Mouse (Mus musculus): ENCODE results near the gene Hsd11b1. TPM values are rescaled to one million over a fixed set of nuclear protein-coding genes. Genes with fewer than 3 reads are reported as not detected.

Hsd11b1 gene
- total and polyA plus RNA-seq, 3 experiments: 2.0 to 6.3 (median 5.7) TPM

DNA sequence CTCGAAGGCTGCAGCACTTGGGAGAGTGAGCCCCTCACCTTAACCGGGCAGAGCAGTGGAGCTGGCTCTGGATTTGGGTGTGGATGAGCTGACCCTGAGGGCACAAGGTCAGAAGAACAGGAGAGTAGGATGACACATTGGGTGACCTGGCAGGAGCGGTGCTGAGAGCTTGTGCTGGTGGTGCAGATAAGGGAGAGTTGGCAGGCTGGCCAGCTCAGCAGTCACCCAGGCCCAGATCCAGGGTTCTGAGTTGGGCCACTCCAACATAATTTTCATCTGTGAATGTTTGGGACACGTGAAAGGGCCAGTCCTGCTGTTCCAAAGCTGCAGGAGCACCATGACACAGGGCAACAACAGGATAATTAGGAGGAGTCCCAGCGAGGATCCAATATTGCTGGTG lies 52.5 kb downstream of the Hsd11b1 start:
- peaks cover 7% of the 10 kb centered on the region for H3K79me2 ChIP-seq (replicated peaks; ENCODE audit: control insufficient read depth, extremely low read depth, insufficient read depth, poor library complexity, severe bottlenecking)
- no peaks in the 10 kb centered on the region for H3K27me3 ChIP-seq (replicated peaks)
- no peak overlapping the region for H3K4me2 ChIP-seq (ENCODE audit: insufficient read depth, low read depth, poor library complexity, severe bottlenecking)
- in situ Hi-C loops (cut with MboI; ENCODE audit: low pct_ligation_motif_present, low pct_unique_long_range_greater_than_20kb, low sequenced_read_pairs): no loop called here
- H3K4me3 ChIP-seq (replicated peaks in 1 of 3; ENCODE audit: low read depth in 2 of 3, low read length in 2 of 3, poor library complexity in 1 of 3): no peak overlapping the region
- DNase-seq (ENCODE audit: extremely low read depth): no peak
- H3K27ac ChIP-seq (ENCODE audit: insufficient read depth, low read depth): no peak overlapping the region
- no peak overlapping the region for H3K9ac ChIP-seq (ENCODE audit: insufficient read depth, low read depth)
- dilution Hi-C loops (cut with MboI; ENCODE audit: extremely low pct_ligation_motif_present, extremely low pct_unique_long_range_greater_than_20kb, low sequenced_read_pairs): no loop called here
- peaks cover 10 to 59% of the 10 kb centered on the region in 2 experiments for H3K36me3 ChIP-seq (replicated peaks in 1 of 2; ENCODE audit: control insufficient read depth in 1 of 2, insufficient read depth in 1 of 2, low read length in 1 of 2)
- no peaks in the 10 kb centered on the region for H3K9me3 ChIP-seq (replicated peaks; ENCODE audit: low read length)
- peaks cover 10 to 42% of the 10 kb centered on the region in 2 experiments for H3K4me1 ChIP-seq (ENCODE audit: control insufficient read depth in 1 of 2, insufficient read depth in 2 of 2)
- no peak for TF ChIP-seq ELF1 (IDR thresholded peaks at IDR 0.05; ENCODE audit: low read depth, low read length)
- no peak for TF ChIP-seq USF2 (conservative IDR thresholded peaks at IDR 0.05; ENCODE audit: low read depth, low read length)
- TF ChIP-seq POLR2A (IDR thresholded peaks at IDR 0.05; ENCODE audit: low read depth, low read length): no peak
- TF ChIP-seq CTCF (conservative IDR thresholded peaks at IDR 0.05 in 1 of 2, IDR thresholded peaks at IDR 0.05 in 1 of 2; ENCODE audit: low read depth in 2 of 2, low read length in 2 of 2): no peak
- no peak for TF ChIP-seq TBP (conservative IDR thresholded peaks at IDR 0.05; ENCODE audit: low read depth, low read length)
- TF ChIP-seq SMC3 (IDR thresholded peaks at IDR 0.05; ENCODE audit: low read depth, low read length): no peak
- TF ChIP-seq POLR2AphosphoS2 (IDR thresholded peaks at IDR 0.05; ENCODE audit: low read depth, low read length): no peak
- TF ChIP-seq NELFE (IDR thresholded peaks at IDR 0.05; ENCODE audit: low read depth, low read length): no peak
- TF ChIP-seq SIN3A (IDR thresholded peaks at IDR 0.05; ENCODE audit: low read length): no peak
- no peak for TF ChIP-seq JUN (IDR thresholded peaks at IDR 0.05; ENCODE audit: insufficient read depth, low read depth, low read length)
- no peak for TF ChIP-seq MAFK (IDR thresholded peaks at IDR 0.05; ENCODE audit: insufficient replicate concordance, low read length)
- no peak for TF ChIP-seq USF1 (IDR thresholded peaks at IDR 0.05; ENCODE audit: low read depth, low read length)
- TF ChIP-seq IRF4 (IDR thresholded peaks at IDR 0.05; ENCODE audit: low read depth, low read length): no peak
- no peak for TF ChIP-seq NRF1 (IDR thresholded peaks at IDR 0.05; ENCODE audit: low read depth, low read length)
- TF ChIP-seq RCOR1 (conservative IDR thresholded peaks at IDR 0.05; ENCODE audit: low read depth, low read length): no peak
- TF ChIP-seq UBTF (IDR thresholded peaks at IDR 0.05; ENCODE audit: low read depth, low read length): no peak
- no peak for TF ChIP-seq MYC (IDR thresholded peaks at IDR 0.05; ENCODE audit: low read depth, low read length)
- no peak for TF ChIP-seq KAT2A (IDR thresholded peaks at IDR 0.05; ENCODE audit: insufficient replicate concordance, low read length)
- no peak for TF ChIP-seq MXI1 (IDR thresholded peaks at IDR 0.05; ENCODE audit: low read depth, low read length)
- no peak for TF ChIP-seq BHLHE40 (IDR thresholded peaks at IDR 0.05; ENCODE audit: low read depth, low read length)

- Histone ChIP-seq H3K4me2 (ENCODE audit: insufficient read depth, low read depth, poor library complexity, severe bottlenecking) (peak overlapping the region; percentile 78), H3K9me3 (replicated peaks; ENCODE audit: low read length) (peaks cover 5% of the 10 kb centered on the region), H3K36me3 (replicated peaks in 1 of 2; ENCODE audit: control insufficient read depth in 1 of 2, insufficient read depth in 1 of 2, low read length in 1 of 2) (peaks cover 10 to 29% of the 10 kb centered on the region in 2 experiments), H3K4me3 (replicated peaks in 1 of 3; ENCODE audit: low read depth in 2 of 3, low read length in 2 of 3, poor library complexity in 1 of 3) (peak overlapping the region; percentile 44 to 76 (median 70)), H3K27me3 (replicated peaks) (no peaks in the 10 kb centered on the region), H3K27ac (ENCODE audit: insufficient read depth, low read depth) (peak overlapping the region; percentile 54; the same call in 1 of the 2 replicates), H3K79me2 (replicated peaks; ENCODE audit: control insufficient read depth, extremely low read depth, insufficient read depth, poor library complexity, severe bottlenecking) (peaks cover 7% of the 10 kb centered on the region), H3K4me1 (ENCODE audit: control insufficient read depth in 1 of 2, insufficient read depth in 2 of 2) (peaks cover 7 to 25% of the 10 kb centered on the region in 2 experiments), H3K9ac (ENCODE audit: insufficient read depth, low read depth) (peak overlapping the region; percentile 63)
- peak; percentile 80 for DNase-seq (ENCODE audit: extremely low read depth)
- dilution Hi-C loops (cut with MboI; ENCODE audit: extremely low pct_ligation_motif_present, extremely low pct_unique_long_range_greater_than_20kb, low sequenced_read_pairs): no loop called here
- in situ Hi-C loops (cut with MboI; ENCODE audit: low pct_ligation_motif_present, low pct_unique_long_range_greater_than_20kb, low sequenced_read_pairs): loop anchor here (5.0 to 10.0 kb wide), 3 partner anchors 44 to 203 kb away; no protein-coding TSS in a partner anchor
- no peak for TF ChIP-seq GABPA (IDR thresholded peaks at IDR 0.05; ENCODE audit: insufficient replicate concordance, low read depth, low read length)
- TF ChIP-seq POLR2AphosphoS2 (IDR thresholded peaks at IDR 0.05; ENCODE audit: low read depth, low read length): no peak
- peak; percentile 88 for TF ChIP-seq SMC3 (IDR thresholded peaks at IDR 0.05; ENCODE audit: low read depth, low read length)
- TF ChIP-seq ZNF384 (IDR thresholded peaks at IDR 0.05; ENCODE audit: low read depth, low read length): no peak
- no peak for TF ChIP-seq CHD2 (IDR thresholded peaks at IDR 0.05; ENCODE audit: low read length)
- no peak for TF ChIP-seq USF2 (conservative IDR thresholded peaks at IDR 0.05; ENCODE audit: low read depth, low read length)
- no peak for TF ChIP-seq MYC (IDR thresholded peaks at IDR 0.05; ENCODE audit: low read depth, low read length)
- no peak for TF ChIP-seq JUN (IDR thresholded peaks at IDR 0.05; ENCODE audit: insufficient read depth, low read depth, low read length)
- no peak for TF ChIP-seq UBTF (IDR thresholded peaks at IDR 0.05; ENCODE audit: low read depth, low read length)
- TF ChIP-seq HCFC1 (IDR thresholded peaks at IDR 0.05; ENCODE audit: low read depth, low read length): 0 out of 2 replicates have a peak, but pooled peaks have one; percentile 10
- no peak for TF ChIP-seq BHLHE40 (IDR thresholded peaks at IDR 0.05; ENCODE audit: low read depth, low read length)
- TF ChIP-seq SIN3A (IDR thresholded peaks at IDR 0.05; ENCODE audit: low read length): peak; percentile 61; the same call in 1 of the 2 replicates
- no peak for TF ChIP-seq USF1 (IDR thresholded peaks at IDR 0.05; ENCODE audit: low read depth, low read length)
- TF ChIP-seq EP300 (IDR thresholded peaks at IDR 0.05; ENCODE audit: low read length): no peak
- no peak; the same call in 1 of the 2 replicates for TF ChIP-seq MAX (IDR thresholded peaks at IDR 0.05; ENCODE audit: low read length)
- TF ChIP-seq RCOR1 (conservative IDR thresholded peaks at IDR 0.05; ENCODE audit: low read depth, low read length): no peak
- peak; percentile 54; the same call in 1 of the 2 replicates for TF ChIP-seq TCF12 (IDR thresholded peaks at IDR 0.05; ENCODE audit: low read depth, low read length)
- no peak for TF ChIP-seq PAX5 (IDR thresholded peaks at IDR 0.05; ENCODE audit: low read length)
- TF ChIP-seq ZC3H11A (IDR thresholded peaks at IDR 0.05; ENCODE audit: low read depth, low read length): peak; percentile 59; the same call in 1 of the 2 replicates
- TF ChIP-seq IRF4 (IDR thresholded peaks at IDR 0.05; ENCODE audit: low read depth, low read length): no peak; the same call in 1 of the 2 replicates
- TF ChIP-seq TBP (conservative IDR thresholded peaks at IDR 0.05; ENCODE audit: low read depth, low read length): no peak
- no peak for TF ChIP-seq ZMIZ1 (IDR thresholded peaks at IDR 0.05; ENCODE audit: low read depth, low read length)
- no peak for TF ChIP-seq ZKSCAN1 (IDR thresholded peaks at IDR 0.05; ENCODE audit: borderline replicate concordance, low read depth, low read length)
Measured at GRCm38 (mm10) chr1:193208178-193208577, 55.7 kb downstream of the Hsd11b1 start.
